Mouse (Mus musculus): ENCODE data around the gene Fam181b. TPM values are rescaled to one million over a fixed set of nuclear protein-coding genes. Genes with fewer than 3 reads are reported as not detected.

Gene Fam181b
- polyA plus RNA-seq (2014; fragmentation: Illumina TruSeq; extraction: RNeasy Lipid Tissue Mini Kit (QIAGEN cat#74804); ENCODE audit: insufficient read depth, low read depth, low replicate concordance), result 1.2 TPM

DNA sequence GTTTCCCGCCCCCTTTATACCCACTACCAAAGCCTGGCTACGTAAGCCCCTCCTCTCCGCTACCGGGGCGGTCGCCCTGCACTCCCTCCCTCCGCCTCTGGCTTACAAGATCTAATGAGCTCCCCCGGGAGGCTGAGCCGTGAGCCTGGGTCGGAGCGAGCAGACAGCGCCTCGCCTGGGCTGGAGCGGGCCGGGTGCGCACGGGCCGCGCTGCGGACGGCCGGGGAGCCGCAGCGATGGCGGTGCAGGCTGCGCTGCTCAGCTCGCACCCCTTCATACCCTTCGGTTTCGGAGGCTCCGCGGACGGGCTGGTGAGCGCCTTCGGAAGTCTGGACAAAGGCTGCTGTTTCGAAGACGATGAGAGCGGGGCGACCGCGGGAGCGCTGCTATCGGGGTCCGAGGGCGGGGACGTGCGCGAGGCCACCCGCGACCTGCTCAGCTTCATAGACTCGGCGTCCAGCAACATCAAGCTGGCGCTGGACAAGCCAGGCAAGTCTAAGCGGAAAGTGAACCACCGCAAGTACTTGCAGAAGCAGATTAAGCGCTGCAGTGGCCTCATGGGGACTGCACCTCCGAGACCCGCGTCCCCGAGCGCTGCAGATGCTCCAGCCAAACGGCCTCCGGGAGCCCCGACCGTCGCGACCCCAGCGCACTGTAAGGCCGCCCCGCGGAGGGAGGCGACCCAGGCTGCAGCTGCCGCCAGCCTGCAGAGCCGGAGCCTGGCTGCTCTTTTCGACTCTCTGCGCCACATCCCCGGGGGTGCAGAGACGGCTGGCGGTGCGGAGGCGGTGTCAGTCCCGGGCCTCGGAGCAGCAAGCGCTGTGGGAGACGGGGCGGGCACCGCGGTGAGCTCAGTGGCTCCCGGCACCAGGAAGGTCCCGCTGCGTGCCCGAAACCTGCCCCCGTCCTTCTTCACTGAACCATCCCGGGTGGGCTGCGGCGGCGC, at the start of gene Fam181b:
Gene Fam181b, plus strand, starts transcription at position 81 of the 946 bp plus-strand sequence.

Other genes with a start within 250 kb of the Fam181b start
- 0.28 TPM for gene Ddias, start 205.6 kb upstream of the Fam181b start, polyA plus RNA-seq (2014; fragmentation: Illumina TruSeq; extraction: RNeasy Lipid Tissue Mini Kit (QIAGEN cat#74804); ENCODE audit: insufficient read depth, low read depth, low replicate concordance)
- 21.9 TPM for gene Prcp, start 205.4 kb upstream of the Fam181b start, polyA plus RNA-seq (2014; fragmentation: Illumina TruSeq; extraction: RNeasy Lipid Tissue Mini Kit (QIAGEN cat#74804); ENCODE audit: insufficient read depth, low read depth, low replicate concordance)

Data from lung, adult 10 weeks (tissue).